Mouse (Mus musculus): ENCODE measurements around the gene Gm10837.

The Gm10837 gene

DNA sequence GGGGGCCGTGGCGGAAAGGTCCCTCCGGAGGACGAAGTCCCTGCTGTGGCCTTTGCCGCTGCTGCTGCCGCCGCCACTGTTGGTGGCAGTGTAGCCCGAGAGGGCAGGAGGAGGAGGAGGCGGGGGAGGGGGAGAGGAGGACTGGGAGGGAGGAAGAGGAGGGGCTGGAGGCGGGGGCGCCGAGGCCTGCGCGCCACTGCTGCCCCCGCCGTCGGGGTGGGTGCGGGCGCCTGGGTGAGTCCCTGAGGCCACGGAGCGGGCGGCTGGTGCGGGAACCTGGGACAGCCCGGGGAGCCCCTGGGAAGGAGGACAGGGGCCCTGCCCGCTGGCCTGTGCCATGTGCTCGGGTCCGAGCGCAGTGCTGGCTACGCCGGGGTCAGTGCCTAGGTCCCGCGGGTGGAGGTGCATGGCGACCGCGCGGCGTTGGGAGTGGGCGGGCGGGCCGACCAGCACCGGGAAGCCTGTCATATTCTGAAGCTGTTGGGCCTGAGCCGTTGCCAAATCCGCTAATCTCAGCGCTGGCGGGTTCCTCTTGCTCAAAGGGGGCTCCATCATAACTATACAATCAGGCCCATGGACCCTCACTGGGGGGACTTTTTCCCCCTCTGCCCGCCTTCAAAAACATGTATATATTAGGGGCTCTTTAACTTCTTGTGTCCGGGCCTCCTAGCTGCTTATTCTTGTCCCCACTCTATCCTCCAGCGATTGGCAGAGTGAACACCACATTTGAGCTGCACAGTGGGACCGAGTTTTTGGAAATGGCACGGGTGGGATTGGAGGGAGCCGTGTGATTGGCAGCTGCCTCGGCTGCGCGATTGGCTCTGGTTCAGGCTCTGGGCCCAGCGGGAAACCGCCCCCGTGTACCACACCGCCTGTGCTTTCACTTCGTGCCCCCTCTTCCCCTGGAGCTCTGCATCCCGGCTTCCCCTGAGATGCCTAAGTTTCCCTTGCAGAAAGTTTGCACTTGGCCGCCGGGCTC, 25.3 kb upstream of the Gm10837 start, which contains the start of gene Zic5:
Gene Zic5 (minus strand): TSS at position 915 of the 979 bp plus-strand sequence.
- no peak for DNase-seq (ENCODE audit: low spot score)

DNA sequence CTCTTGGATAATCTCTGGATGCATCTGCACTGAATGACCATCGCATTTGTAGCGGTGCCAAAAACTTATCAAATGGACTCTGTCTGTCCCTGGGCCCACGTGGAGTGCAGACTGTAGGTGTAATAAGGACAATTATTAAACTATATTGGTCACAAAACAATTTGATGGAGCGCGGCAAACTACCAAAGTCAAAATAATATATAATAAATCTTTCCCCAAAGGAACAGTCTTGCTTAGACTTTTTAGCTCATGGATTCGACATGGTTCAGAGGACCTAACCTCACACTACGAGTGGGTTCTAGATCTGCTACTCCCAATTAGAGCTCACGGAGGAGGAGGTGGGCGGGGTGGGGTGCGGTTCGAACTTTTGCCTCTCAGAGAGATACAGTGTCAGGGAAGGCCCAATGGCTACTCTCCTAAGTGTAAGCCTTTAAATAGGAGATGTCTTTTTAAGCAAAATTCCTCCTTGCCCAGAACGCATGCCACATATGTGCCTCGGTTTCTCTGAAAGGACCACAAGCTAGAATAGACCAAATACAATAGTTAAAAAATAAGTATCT, 24.4 kb upstream of the Gm10837 start:
- DNase-seq (ENCODE audit: low spot score), result no peak

DNA sequence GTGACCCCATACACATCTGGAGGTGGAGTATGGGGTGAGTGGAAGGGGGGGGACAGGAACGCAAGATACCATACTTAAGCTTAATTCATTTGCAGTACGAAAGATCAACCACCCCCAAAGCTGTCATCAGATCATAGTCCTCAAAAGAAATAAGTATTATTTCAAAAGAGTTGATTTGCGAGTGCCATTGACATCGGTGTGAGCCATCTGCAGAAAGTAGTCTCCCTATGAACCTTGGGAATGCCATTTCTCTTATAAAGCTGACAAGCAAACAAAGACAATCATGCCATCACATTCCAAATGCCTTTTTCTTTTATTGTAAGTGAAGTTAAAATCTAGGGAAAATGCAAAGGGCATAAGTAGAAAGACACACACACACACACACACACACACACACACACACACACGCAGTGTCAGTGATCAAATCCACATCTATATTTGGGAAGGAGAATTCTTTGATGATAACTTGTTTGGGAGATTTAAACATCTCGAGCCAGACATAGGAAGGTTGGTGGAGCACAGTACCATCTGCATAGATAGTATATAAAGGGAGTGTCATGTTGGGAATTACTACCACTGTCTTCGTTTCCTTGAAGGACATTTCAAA, 23.5 kb upstream of the Gm10837 start:
- DNase-seq (ENCODE audit: low spot score), result no peak

DNA sequence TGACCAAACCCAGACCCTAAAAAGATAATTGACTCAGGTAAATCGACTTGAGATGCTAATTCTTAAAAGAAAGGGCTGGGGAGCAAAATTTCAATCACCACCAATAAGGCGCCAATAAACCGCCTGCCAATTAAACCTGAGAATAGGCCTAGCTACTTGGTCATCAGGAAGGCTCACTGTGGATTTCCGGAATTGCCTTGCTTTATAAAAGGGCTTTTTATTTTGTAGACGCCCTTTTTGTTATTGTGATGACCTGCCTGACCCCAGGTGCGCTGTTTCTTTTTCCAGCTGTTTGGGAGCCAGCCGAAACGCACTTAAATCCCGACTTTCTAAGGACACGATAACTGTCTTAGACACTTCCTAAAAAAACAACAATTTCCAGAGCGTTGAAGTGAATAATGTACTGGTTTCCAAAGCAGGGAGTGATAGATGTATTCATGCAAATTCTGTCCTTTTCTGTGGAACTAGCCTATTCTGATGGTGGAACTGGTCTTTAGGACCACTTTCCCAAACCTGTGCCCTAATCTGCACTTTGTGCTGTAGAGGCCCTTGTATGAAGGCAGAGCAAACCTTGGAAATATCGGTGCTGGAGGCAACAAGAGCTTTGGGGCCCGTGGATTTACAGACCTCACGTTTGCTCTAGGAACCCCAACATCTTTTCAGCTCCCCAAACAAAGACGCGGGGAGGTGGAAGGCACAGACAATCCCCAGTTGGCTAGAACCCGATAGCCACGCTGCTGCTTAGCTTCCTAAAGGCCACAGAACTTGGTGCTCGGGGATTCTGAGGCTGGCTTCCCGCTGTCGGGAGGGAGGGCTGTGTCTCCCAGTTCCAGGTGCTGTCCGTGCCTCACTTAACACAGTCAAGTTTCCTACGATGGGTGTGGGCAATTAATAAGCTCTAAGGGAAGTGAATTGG, 22.2 kb upstream of the Gm10837 start:
- no peak for DNase-seq (ENCODE audit: low spot score)

- DNase-seq (ENCODE audit: low spot score), result no peak
These were observed 21.2 kb upstream of the Gm10837 start for GRCm38 (mm10) chr14:122468971-122469755.

GRCm38 (mm10) chr14:122471449-122472085, 18.8 kb upstream of the Gm10837 start:
- no peak for DNase-seq (ENCODE audit: low spot score)

DNA sequence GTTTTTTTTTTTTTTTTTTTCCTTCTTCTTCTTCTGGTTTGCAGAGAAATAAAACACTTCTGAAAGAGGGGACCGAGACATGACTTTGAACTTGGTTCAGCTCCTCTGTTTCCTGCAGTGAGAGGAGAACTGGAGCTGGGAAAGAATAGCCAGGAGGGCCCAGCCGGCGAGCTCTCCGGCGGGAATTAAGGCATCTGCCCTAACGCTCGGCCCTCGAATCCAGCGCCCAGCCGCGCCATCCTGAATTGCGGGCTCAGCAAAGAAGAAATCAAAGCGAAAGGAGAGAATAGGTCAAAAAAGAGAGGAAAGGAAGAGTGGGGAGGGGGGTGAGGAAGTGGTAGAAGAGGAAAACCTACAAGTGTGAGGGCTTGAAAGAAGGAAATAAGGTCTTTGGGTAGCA, 18.2 kb upstream of the Gm10837 start:
- no peak for DNase-seq (ENCODE audit: low spot score)

DNA sequence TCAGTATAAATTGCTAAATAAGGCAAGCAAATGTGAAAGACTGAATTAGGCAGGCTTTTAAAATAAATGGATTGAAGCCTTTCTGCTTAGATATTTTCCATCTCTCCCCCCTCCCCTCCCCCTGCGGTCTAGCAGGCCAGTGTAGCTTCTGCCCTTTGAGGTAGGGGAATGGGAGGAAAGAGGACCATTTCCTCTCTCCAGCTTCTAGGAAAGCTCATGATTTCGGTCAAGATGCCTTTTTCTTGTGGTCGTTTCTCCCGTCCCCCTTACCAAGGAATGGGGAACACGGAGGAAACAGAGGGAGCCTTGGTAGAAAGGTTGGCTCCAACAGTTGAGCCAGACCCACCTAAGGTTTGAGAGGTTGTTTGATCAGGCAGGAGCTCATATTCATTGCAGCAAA, 17.7 kb upstream of the Gm10837 start:
- DNase-seq (ENCODE audit: low spot score), result no peak

DNA sequence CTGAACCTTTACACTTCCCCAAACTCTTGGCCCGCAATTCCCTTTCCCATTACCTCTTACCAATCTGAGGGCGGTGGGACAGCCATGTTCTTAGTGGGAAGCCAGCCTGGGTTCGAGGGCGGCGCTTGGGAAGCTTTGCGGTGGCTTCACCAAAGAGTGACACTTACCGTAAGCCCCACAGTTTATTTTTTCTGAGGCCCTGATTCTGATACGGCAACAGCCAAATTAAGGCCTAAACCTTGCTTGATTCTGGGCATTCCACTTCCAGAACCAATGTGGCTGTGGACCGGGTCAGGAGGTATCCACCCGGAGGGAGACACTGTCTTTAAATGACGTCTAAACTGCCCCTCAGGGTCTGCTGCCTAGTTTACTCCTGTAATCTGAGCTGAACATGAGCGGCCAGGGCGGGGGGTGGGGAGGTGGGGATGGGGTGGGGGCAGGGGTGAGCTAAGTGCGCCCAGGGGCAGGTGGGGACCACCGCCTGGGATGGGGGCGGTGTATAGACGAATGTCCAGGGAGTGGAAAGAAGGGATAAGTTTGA, 17.1 kb upstream of the Gm10837 start:
- no peak for DNase-seq (ENCODE audit: low spot score)

- DNase-seq (ENCODE audit: low spot score), result no peak
These were observed 16.1 kb upstream of the Gm10837 start for GRCm38 (mm10) chr14:122474041-122474890.

GRCm38 (mm10) chr14:122474891-122475556, 15.4 kb upstream of the Gm10837 start, which contains the start of gene Zic2:
TSS of gene Zic2 (plus strand) at chr14:122475435.
- no peak for DNase-seq (ENCODE audit: low spot score)

DNA sequence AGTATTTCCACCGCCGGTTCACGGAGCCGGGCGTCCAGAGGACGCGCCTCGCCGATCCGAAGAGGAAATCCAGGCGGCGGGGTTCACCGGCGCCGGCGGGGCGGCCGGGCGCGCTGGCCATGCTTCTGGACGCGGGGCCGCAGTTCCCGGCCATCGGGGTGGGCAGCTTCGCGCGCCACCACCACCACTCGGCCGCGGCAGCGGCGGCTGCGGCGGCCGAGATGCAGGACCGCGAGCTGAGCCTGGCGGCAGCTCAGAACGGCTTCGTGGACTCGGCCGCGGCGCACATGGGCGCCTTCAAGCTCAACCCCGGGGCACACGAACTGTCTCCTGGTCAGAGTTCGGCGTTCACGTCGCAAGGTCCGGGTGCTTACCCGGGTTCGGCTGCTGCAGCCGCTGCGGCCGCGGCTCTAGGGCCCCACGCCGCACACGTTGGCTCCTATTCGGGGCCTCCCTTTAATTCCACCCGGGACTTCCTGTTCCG, 14.8 kb upstream of the Gm10837 start:
- DNase-seq (ENCODE audit: low spot score), result no peak

DNA sequence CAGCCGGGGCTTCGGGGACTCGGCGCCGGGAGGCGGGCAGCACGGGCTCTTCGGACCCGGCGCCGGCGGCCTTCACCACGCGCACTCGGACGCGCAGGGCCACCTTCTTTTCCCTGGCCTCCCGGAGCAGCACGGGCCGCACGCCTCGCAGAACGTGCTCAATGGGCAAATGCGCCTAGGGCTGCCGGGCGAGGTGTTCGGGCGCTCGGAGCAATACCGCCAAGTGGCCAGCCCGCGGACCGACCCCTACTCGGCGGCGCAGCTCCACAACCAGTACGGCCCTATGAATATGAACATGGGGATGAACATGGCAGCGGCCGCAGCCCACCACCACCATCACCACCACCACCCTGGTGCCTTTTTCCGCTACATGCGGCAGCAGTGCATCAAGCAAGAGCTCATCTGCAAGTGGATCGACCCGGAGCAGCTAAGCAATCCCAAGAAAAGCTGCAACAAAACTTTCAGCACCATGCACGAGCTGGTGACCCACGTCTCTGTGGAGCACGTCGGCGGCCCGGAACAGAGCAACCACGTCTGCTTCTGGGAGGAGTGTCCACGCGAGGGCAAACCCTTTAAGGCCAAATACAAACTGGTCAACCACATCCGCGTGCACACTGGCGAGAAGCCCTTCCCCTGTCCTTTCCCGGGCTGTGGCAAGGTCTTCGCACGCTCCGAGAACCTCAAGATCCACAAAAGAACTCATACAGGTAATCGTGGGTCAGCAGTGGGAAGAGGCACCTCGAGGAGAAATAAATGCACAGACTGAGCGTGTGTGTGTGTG, 14.2 kb upstream of the Gm10837 start:
- no peak for DNase-seq (ENCODE audit: low spot score)

DNA sequence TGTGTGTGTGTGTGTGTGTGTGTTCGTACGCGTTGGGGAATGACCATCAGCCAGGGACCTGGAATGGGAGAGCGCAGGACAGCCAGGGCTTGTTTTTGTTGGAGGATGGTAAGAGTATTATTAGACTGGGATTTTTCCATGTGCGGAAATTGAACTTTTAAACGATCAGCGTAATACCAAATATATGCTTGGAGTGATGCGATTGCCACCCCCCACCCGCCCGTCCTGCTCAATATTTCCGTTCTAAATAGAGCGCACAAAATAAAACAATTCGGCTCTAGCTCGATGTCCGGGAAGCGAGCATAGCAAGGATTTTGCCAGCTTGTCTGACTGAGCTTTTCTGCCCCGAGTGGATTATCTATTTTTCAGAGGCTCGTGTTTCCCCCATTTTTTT, 13.6 kb upstream of the Gm10837 start:
- no peak for DNase-seq (ENCODE audit: low spot score)

DNA sequence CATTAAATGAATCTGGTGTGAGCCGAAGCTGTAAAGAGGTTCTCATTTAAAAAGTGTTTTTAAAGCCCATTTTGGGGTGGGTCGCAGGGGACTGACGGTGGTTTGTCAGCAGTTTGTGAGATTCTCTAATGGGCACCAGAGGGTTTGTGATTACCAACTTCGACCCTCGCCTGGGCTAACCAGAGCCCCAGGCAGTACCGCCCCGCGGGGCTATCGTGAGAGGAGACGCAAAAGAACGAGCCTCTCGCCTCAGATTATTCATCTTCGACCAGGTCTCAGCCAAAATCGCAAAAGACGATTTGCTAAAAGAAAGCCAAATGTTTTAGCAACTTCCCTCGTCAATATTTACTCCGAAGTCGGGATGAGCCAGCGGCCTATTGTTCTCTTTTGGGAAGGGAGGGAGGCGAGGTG, 13.1 kb upstream of the Gm10837 start:
- DNase-seq (ENCODE audit: low spot score), result no peak

DNA sequence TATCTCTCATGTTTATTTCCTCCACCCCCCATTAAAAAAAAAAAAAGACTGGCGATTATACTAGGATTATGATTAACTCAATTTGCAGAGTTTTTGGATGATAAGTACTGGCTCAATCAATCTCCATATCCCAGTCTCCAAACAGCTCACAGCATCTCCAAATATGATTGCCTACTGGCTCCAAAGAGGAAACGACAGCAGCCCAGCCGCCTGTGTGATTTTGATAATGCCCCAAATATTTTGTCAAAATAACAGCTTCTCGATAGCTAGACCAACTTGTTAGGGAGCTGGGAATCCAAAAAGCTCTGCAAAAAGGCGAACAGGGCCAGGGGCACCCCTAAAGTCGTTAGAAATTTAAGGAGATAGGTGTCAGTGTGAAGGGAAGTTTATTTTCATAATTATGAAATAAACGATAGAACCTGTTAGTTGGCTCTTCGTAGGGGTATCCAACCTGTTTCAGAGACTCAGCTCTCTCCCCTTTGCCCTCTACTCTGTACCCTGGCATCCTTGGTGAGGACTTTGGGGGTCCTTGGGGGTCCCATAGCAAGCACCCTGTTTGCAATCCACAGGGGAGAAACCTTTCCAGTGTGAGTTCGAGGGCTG, 12.3 kb upstream of the Gm10837 start:
- no peak for DNase-seq (ENCODE audit: low spot score)

DNA sequence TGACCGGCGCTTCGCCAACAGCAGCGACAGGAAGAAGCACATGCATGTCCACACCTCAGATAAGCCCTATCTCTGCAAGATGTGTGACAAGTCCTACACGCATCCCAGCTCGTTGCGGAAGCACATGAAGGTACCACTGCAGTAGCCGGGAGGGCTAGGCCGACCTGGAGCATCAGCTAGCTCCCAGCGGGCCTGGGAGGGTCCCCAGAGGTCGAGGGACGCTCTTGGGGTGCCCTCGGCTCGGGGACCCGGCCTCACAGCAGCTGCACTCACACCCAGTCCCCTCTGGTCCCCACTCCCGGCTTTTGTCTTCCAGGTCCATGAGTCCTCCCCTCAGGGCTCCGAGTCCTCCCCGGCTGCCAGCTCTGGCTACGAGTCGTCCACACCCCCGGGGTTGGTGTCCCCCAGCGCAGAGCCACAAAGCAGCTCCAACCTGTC, 11.8 kb upstream of the Gm10837 start:
- no peak for DNase-seq (ENCODE audit: low spot score)
